Mouse (Mus musculus) monocyte, adult 5-6 weeks (primary cell): Measurements from ENCODE around the gene Tbx18. TPM values are rescaled to one million over a fixed set of nuclear protein-coding genes. Genes with fewer than 3 reads are reported as not detected.

Experiments
- ATAC-seq: fragments of 153-309, 156-312 bp; replicated peaks from 2 replicates; pipeline ENCODE4 v1.8.0; 2017; ENCODE audit warnings: mild to moderate bottlenecking; ENCODE audit not compliant: low TSS enrichment, insufficient number of reproducible peaks, severe bottlenecking, poor library complexity, low FRiP score
- total RNA-seq: library from RNA; stranded (forward); fragments of 200-1000, 200-491, 200-594 nt; gene quantifications from 3 replicates; pipeline ENCODE4 v1.2.3, GENCODE M21; 2017

Tbx18 gene
- not detected in 3 replicates for total RNA-seq

DNA sequence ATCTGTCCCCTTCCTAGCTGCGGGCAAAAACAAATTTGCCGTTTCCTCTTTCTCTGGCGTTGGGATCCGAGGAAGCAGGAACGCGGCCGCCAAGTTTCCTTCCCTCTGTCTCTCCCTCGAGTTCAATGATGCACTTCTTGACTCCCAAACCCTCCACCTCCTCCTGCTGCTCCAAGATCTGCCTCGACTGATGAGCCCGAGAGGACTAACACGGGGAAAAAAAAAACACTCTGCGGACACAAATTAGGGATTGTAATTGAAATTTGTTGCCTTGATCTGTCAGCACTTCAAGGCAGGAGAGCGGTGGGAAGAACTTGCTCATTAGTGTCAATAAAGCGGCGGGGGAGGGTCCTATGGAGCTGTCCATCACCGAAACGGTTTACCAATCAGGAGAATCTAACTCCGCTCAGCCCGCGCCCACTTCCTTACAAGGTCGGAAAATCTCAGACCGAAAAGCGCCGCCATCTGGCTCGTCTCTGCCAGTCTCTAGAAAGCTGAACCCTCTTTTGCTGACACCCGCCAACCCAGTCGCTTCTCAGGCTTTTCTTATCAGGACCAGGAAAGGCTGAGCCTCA, at the start of gene Tbx18:
Gene Tbx18, minus strand, starts transcription at position 300 of the 575 bp plus-strand sequence.
- no peak for ATAC-seq

- ATAC-seq: no peak
Measured at GRCm38 (mm10) chr9:87773951-87774350, 42.9 kb upstream of the Tbx18 start.

DNA sequence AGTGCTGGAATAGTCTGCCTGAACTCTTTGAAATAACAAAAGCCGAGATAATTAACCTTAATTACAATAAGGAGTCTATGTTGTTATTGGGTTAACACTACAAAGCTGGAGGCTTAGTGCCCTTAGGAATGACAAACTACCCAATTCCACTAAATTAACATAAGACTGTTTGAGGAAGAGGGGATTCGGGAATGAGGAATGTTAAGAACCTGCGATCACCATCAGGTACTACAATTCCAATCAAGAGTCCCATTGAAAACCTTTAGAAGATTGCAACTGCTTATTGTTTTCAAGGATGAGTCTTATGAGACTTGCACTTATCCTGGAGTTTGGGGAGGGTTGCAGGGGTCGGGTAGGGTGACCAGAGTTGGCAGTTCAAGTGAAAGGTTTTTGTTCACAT, 24.6 kb upstream of the Tbx18 start:
- ATAC-seq: no peak

- ATAC-seq: no peak
Measured at GRCm38 (mm10) chr9:87741599-87741998, 10.5 kb upstream of the Tbx18 start.

- ATAC-seq: no peak
Measured at GRCm38 (mm10) chr9:87740667-87741066, 9.6 kb upstream of the Tbx18 start.

- no peak for ATAC-seq
Measured at GRCm38 (mm10) chr9:87740241-87740645, 9.2 kb upstream of the Tbx18 start.

DNA sequence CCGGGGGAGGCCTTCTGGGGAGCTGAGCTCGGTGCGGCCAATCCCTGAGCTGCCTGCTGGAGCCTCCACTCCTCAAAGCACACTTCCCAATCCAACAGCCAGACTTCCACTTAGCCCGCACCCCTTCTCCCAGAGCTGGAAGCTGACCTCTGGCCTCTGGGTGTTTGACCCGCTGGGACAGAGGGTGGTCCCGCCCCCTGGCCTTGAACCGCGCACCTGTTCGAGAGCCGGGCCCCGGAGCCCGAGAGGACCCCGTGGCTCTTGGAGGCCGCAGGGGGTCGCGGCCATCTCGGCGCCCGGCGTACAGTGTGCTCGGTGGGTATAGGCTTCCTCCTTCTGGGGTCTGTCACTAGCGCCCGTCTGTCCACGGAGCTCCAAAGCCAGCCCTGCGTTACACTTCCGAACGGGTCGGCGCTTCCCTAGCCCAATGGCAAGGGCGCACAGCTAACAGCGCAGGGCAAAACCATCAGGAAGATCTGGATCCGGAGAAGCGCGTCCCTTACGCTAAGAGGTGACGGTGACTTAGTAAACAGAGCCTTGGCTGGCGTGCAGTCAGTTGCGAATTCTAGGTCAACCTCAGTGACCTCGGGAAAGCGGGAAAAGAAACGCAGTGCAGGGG, 8.6 kb upstream of the Tbx18 start:
- no peak for ATAC-seq

DNA sequence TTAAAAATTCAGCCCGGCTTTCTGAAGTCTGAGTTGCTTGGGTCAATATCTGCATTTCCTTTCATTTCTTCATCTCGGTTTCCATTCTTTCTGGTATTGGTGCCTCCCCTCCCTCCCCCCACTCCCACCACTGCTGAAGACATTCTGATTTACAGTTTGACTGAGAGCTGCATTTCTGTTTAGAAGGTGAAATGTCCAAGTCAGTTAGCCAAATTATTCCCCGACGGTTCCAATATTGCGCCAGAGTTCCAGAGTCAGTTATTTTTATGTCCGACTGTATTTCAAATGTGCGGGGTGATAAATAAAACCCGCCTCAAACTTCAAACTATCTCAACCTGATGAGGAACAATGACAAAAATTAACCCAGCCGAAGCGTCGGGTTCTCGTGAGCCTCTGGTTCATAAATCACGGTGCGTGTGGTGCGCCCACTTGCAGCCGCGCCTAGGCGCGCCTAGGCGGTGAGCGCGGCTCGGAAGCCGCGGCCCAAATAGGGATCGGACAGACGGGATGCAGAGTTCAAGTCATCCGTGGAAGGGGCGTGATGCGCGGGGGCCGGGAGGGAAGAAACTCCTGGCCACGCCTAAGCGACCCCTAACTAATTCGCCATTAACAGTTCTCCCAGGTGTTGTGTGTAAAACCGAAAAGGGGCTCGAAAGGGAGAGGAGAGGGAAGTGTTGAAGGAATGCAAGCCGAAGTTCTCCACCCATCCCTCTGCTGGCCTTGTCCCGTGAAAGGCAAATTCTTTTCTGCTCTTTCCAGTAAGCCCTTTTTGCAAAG, 7.9 kb upstream of the Tbx18 start:
- ATAC-seq: no peak

GRCm38 (mm10) chr9:87738123-87738522, 7.1 kb upstream of the Tbx18 start:
- ATAC-seq: no peak

DNA sequence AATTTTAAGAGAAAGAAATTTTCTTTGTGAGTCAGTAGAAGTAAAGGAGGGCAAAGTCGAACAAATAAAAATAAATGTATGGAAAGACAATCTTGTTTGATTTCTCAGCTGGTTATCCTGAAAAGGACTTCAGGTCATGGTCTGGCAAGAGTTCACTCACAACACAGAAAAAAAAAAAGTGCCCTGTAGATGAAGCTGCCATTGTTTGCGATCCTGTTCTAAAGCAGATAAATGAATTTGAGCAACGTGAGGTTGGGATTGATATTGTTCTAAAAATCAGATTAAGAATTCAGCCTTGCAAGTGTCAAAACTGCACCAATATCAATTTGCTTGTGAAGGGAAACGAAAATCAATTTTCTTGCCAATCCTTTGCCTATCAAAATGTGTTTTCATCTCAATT, 6.2 kb upstream of the Tbx18 start:
- ATAC-seq: no peak

GRCm38 (mm10) chr9:87735046-87735445, 4.0 kb upstream of the Tbx18 start:
- no peak for ATAC-seq

DNA sequence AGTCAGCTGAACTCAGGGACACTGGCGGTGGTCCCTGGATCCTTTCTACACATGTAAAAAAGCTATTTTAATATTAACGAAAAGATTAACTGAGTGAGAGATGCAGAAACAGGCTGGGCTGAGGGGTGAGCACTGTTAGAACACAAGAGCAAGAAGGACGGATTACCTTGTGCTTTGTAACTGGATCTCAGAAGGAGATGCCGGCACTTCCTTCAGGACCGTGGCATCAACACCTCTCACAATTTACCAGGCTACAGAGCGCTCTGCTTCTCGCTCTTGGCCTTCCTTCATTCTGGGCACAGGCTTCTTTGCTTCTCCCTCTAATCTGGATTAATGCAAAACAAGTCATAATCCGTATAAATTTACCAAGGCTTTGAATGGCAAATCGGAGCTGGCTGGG, 3.6 kb upstream of the Tbx18 start:
- no peak for ATAC-seq

- no peak for ATAC-seq
Measured at GRCm38 (mm10) chr9:87733732-87734131, 2.7 kb upstream of the Tbx18 start.

GRCm38 (mm10) chr9:87733236-87733630, 2.2 kb upstream of the Tbx18 start:
- ATAC-seq: no peak

DNA sequence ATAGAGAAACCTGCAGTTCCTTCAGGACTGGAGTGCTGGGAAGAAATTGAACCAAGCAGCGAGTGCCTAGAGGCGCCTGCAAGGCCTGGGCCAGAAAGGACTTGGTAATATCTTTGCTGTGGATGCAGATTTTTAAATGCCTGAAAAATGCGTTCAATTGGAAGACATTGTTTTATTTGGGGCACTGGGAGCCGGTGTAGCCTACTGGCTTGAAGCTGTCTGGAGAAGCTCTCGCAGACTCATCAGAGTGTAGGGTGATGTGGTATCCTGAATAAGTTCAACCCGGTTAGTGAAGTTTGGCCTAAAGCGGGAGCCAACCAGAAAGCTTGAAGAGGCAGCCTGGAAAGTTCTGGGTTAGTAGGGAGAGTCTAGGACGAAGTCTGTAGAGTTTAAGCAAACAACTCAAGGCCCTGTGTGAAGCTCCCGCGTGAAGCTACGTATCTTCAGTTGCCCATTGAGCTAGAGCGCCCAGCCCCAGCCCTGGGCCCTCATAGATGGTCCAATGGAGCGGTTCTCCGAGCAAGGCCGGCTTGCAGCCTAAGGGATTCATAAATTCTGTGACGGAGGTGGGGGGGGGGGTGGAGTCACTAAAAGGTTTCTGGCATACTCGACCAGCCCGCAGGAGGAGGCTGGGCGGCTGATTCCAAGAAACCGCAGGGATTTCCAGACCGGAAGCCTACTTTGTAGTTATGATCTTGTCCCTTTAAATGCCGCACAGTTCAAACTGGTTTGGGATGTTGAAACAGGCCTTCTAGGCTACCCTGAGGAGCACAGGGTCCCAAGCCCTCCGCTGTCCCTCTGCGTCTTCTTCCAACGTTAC, 1.6 kb upstream of the Tbx18 start:
- ATAC-seq: no peak

DNA sequence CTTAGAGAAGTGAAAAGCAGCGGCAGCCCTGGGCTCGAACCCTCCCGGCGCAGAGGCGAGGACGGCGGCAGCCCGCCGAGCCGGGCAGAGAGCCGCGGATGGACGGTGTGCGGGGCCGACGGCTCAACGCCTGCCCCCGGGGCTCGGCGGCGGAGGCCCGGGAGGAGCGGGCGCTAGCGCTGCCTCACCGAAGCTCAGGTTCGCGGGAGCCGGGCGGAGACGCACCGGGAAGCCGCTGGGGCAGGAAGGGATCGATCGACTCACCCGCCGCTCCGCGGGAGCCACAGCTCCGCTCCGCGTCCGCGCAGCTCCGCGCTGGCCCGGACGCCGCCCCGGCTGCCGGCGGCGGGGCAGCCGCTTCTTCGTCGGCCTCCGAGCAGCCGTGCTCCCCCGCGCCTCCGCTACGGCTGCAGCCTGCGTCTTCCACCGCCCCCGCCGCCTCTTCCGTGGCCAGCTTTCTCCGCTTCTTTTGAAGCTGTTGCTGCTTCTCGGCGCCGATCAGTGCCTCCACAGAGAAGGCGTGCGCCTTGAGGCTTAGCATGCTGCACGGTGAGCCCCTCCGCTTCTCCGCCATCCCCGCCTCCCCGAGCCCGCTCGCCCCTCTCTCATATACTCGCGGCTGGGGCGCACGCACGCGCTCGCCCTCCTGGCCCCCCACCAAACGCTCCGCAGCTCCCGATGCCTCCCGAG, 644 bp downstream of the Tbx18 start:
- no peak for ATAC-seq

DNA sequence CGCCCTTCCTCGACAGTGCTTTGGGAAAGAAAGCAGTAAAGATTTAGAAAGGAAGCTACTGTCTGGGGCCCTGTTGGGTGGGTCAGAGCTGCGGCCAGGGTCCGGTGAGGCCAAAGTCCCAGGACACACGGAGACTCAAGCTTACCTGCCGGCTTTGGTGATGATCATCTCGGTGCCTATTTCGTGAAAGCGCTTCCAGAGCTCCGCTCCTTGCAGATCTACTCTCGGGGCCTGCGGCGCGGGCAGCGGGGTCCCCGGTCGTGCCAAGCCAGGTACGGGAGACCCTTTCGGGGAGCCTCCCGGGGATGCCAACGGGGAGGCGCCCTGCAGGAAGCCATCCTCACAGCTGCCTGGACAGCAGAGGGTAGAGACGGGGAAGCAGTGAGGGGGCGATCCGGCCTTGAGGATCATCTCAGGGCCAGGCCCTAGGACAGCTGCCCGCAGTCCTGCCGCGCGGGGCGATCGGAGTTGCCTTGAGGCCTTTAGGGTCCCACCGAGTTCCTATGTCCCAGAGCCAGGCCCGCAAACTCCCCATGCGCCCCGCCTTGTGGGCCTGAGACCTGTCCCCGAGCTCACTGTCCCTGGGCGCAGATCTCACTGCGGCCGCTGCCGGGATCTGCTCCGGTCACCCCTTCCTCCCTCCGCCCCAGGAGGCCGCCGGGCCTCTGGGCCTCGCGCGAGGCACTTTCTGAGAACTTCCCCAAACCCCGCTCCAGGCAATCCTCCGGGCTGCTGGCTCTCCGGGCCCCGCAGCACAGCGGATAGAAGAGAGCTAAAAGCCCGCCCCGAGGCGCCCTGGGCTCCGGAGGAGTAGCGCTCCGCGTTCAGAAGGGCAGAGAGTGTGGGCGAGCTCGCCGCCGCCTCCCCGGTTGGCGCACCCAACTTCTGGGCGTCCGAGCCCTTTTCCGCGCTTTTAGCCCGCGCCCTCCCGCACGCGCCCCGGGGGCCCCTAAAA, 1.5 kb downstream of the Tbx18 start:
- ATAC-seq: no peak

GRCm38 (mm10) chr9:87728107-87728506, 3.0 kb downstream of the Tbx18 start:
- ATAC-seq: no peak
